Mouse (Mus musculus): ENCODE measurements at regions not wholly inside any gene's neighbourhood (a gene's known extent, or its start where the extent isn't known, plus 50 kb on each side); places are given as distances from the start of the nearest gene placed in this dataset.

- no peak for TF ChIP-seq E2F4 (IDR thresholded peaks at IDR 0.05; ENCODE audit: insufficient replicate concordance, low read depth, low read length)
- no peak for TF ChIP-seq CTCF (conservative IDR thresholded peaks at IDR 0.05 in 1 of 2, IDR thresholded peaks at IDR 0.05 in 1 of 2; ENCODE audit: low read depth in 2 of 2, low read length in 2 of 2)
- no peak for TF ChIP-seq MEF2A (IDR thresholded peaks at IDR 0.05; ENCODE audit: borderline replicate concordance, low read depth, low read length)
- no peak for TF ChIP-seq USF2 (conservative IDR thresholded peaks at IDR 0.05; ENCODE audit: low read depth, low read length)
- TF ChIP-seq SIN3A (IDR thresholded peaks at IDR 0.05; ENCODE audit: low read length), result no peak
- no peak for TF ChIP-seq POLR2A (IDR thresholded peaks at IDR 0.05; ENCODE audit: low read depth, low read length)
- no peak for TF ChIP-seq KAT2A (IDR thresholded peaks at IDR 0.05; ENCODE audit: insufficient replicate concordance, low read length)
- TF ChIP-seq USF1 (IDR thresholded peaks at IDR 0.05; ENCODE audit: low read depth, low read length), result no peak
- no peak for TF ChIP-seq GABPA (IDR thresholded peaks at IDR 0.05; ENCODE audit: insufficient replicate concordance, low read depth, low read length)
Measured at GRCm38 (mm10) chr13:37601068-37601467, 177.1 kb upstream of the Rreb1 start.
